Mouse (Mus musculus) midbrain, embryonic 12.5 days (tissue): ENCODE measurements at regions not wholly inside any gene's neighbourhood (a gene's known extent, or its start where the extent isn't known, plus 50 kb on each side); places are given as distances from the start of the nearest gene placed in this dataset.
"Not testable (repeated sequence)": the region's sequence is repeated elsewhere in the genome, so short reads cannot be mapped to it uniquely, and the experiment has no call there.

Experiments
- ATAC-seq: fragments of 200-750 bp; cut with Nextera tagmentation; 2 replicates; pipeline ENCODE4 v1.8.0; 2017; ENCODE audit warnings: low read depth, moderate TSS enrichment, moderate library complexity; ENCODE audit not compliant: low FRiP score
- H3K27ac ChIP-seq: fragments of 300-500 bp; sonication (generic); replicated peaks from 2 replicates; pipeline ENCODE4 v1.5.1; 2016; ENCODE audit warnings: mild to moderate bottlenecking
- H3K27me3 ChIP-seq: fragments of 300-500 bp; sonication (generic); 2 replicates; pipeline ENCODE4 v1.6.1; 2016; ENCODE audit warnings: mild to moderate bottlenecking
- H3K36me3 ChIP-seq: fragments of 300-500 bp; sonication (generic); 2 replicates; pipeline ENCODE4 v1.6.1; 2016
- H3K4me1 ChIP-seq: fragments of 300-500 bp; sonication (generic); 2 replicates; pipeline ENCODE4 v1.6.1; 2016
- H3K4me2 ChIP-seq: fragments of 300-500 bp; sonication (generic); replicated peaks from 2 replicates; pipeline ENCODE4 v1.6.1; 2016; ENCODE audit warnings: mild to moderate bottlenecking, moderate library complexity
- H3K4me3 ChIP-seq: fragments of 300-500 bp; sonication (generic); 2 replicates; pipeline ENCODE4 v1.5.1; 2016; ENCODE audit warnings: mild to moderate bottlenecking
- H3K9ac ChIP-seq: fragments of 300-500 bp; sonication (generic); replicated peaks from 2 replicates; pipeline ENCODE4 v1.6.1; 2016; ENCODE audit warnings: mild to moderate bottlenecking, moderate library complexity
- H3K9me3 ChIP-seq: fragments of 300-500 bp; sonication (generic); 2 replicates; pipeline ENCODE4 v1.6.1; 2016; ENCODE audit warnings: mild to moderate bottlenecking
- WGBS: fragments of 180-500 bp; shearing (Covaris S2); methylation state at CpG from one replicate; pipeline ENCODE4 v1.1.7; 2016; 5-methylcytosine and 5-hydroxymethylcytosine counted together

- Histone ChIP-seq H3K4me2 (no peak overlapping the region), H3K9me3 (peaks cover 4% of the 10 kb centered on the region; the same call in 1 of the 2 replicates), H3K4me1 (no peaks in the 10 kb centered on the region), H3K9ac (no peak overlapping the region), H3K27me3 (no peaks in the 10 kb centered on the region), H3K36me3 (no peaks in the 10 kb centered on the region), H3K4me3 (no peak overlapping the region), H3K27ac (no peak overlapping the region)
- 70% methylated on average over 9 of the region's 9 CpGs for WGBS
- no peak for ATAC-seq
Measured at GRCm38 (mm10) chr5:142281997-142282396, 119.3 kb upstream of the Foxk1 start.

- Histone ChIP-seq H3K36me3 (no peaks in the 10 kb centered on the region), H3K9ac (no peak overlapping the region), H3K27ac (no peak overlapping the region), H3K4me2 (no peak overlapping the region), H3K4me3 (no peak overlapping the region), H3K9me3 (peaks cover 16% of the 10 kb centered on the region; the same call in 1 of the 2 replicates), H3K27me3 (no peaks in the 10 kb centered on the region), H3K4me1 (no peaks in the 10 kb centered on the region)
- WGBS = 88% methylated on average over 2 of the region's 2 CpGs
- no peak for ATAC-seq
Measured at GRCm38 (mm10) chr5:142287981-142288380, 113.3 kb upstream of the Foxk1 start.

- Histone ChIP-seq H3K9me3 (peaks cover 13% of the 10 kb centered on the region; the same call in 1 of the 2 replicates), H3K27ac (no peak overlapping the region), H3K4me1 (no peaks in the 10 kb centered on the region), H3K9ac (no peak overlapping the region), H3K4me3 (no peak overlapping the region), H3K4me2 (no peak overlapping the region), H3K36me3 (no peaks in the 10 kb centered on the region), H3K27me3 (no peaks in the 10 kb centered on the region)
- ATAC-seq = no peak
- WGBS = 90% methylated on average over 10 of the region's 10 CpGs
Measured at GRCm38 (mm10) chr5:142291451-142291850, 109.8 kb upstream of the Foxk1 start.

GRCm38 (mm10) chr5:142296401-142296800 lies 104.9 kb upstream of the Foxk1 start:
- H3K9ac ChIP-seq, H3K27ac ChIP-seq, H3K27me3 ChIP-seq, H3K36me3 ChIP-seq, H3K9me3 ChIP-seq, H3K4me2 ChIP-seq, ATAC-seq, H3K4me1 ChIP-seq, H3K4me3 ChIP-seq: not testable (repeated sequence)
- WGBS = 89% methylated on average over 2 of the region's 2 CpGs

- H3K27ac ChIP-seq = no peak overlapping the region
- H3K9ac ChIP-seq = no peak overlapping the region
- no peaks in the 10 kb centered on the region for H3K4me1 ChIP-seq
- no peaks in the 10 kb centered on the region for H3K36me3 ChIP-seq
- H3K9me3 ChIP-seq = no peaks in the 10 kb centered on the region
- WGBS = 89% methylated on average over 5 of the region's 5 CpGs
- H3K4me3 ChIP-seq = no peak overlapping the region
- H3K4me2 ChIP-seq = no peak overlapping the region
- no peak for ATAC-seq
- no peaks in the 10 kb centered on the region for H3K27me3 ChIP-seq
Measured at GRCm38 (mm10) chr5:142299621-142300020, 101.7 kb upstream of the Foxk1 start.

- 95% methylated on average over 3 of the region's 3 CpGs for WGBS
- no peak overlapping the region for H3K9ac ChIP-seq
- no peak overlapping the region for H3K4me2 ChIP-seq
- no peaks in the 10 kb centered on the region for H3K27me3 ChIP-seq
- H3K4me3 ChIP-seq = no peak overlapping the region
- no peak for ATAC-seq
- H3K36me3 ChIP-seq = no peaks in the 10 kb centered on the region
- no peaks in the 10 kb centered on the region for H3K4me1 ChIP-seq
- no peak overlapping the region for H3K27ac ChIP-seq
- no peaks in the 10 kb centered on the region for H3K9me3 ChIP-seq
Measured at GRCm38 (mm10) chr5:142308511-142308910, 92.8 kb upstream of the Foxk1 start.

GRCm38 (mm10) chr5:142313944-142314343 lies 87.4 kb upstream of the Foxk1 start:
- 82% methylated on average over 8 of the region's 8 CpGs for WGBS
- no peak overlapping the region for H3K27ac ChIP-seq
- no peak overlapping the region for H3K9ac ChIP-seq
- no peaks in the 10 kb centered on the region for H3K4me1 ChIP-seq
- no peak overlapping the region for H3K4me2 ChIP-seq
- no peaks in the 10 kb centered on the region for H3K27me3 ChIP-seq
- H3K9me3 ChIP-seq = no peaks in the 10 kb centered on the region
- H3K4me3 ChIP-seq = no peak overlapping the region
- H3K36me3 ChIP-seq = no peaks in the 10 kb centered on the region
- no peak for ATAC-seq

GRCm38 (mm10) chr5:142314466-142314865 lies 86.8 kb upstream of the Foxk1 start:
- Histone ChIP-seq H3K36me3 (no peaks in the 10 kb centered on the region), H3K4me3 (no peak overlapping the region), H3K27ac (no peak overlapping the region), H3K9ac (no peak overlapping the region), H3K9me3 (no peaks in the 10 kb centered on the region), H3K4me2 (no peak overlapping the region), H3K27me3 (no peaks in the 10 kb centered on the region), H3K4me1 (no peaks in the 10 kb centered on the region)
- ATAC-seq = no peak
- WGBS = 84% methylated on average over 5 of the region's 5 CpGs

GRCm38 (mm10) chr5:142319268-142319667 lies 82.0 kb upstream of the Foxk1 start:
- Histone ChIP-seq H3K4me1 (no peaks in the 10 kb centered on the region), H3K27me3 (no peaks in the 10 kb centered on the region), H3K36me3 (no peaks in the 10 kb centered on the region), H3K27ac (no peak overlapping the region), H3K9ac (no peak overlapping the region), H3K4me3 (no peak overlapping the region), H3K4me2 (no peak overlapping the region), H3K9me3 (no peaks in the 10 kb centered on the region)
- 7% methylated on average over 7 of the region's 7 CpGs for WGBS
- ATAC-seq = peak; percentile 34; the same call in 1 of the 2 replicates

GRCm38 (mm10) chr5:142321316-142321715 lies 80.0 kb upstream of the Foxk1 start:
- no peaks in the 10 kb centered on the region for H3K36me3 ChIP-seq
- peaks cover 4% of the 10 kb centered on the region; the same call in 1 of the 2 replicates for H3K4me1 ChIP-seq
- no peak overlapping the region for H3K27ac ChIP-seq
- no peak overlapping the region for H3K4me3 ChIP-seq
- H3K9me3 ChIP-seq = no peaks in the 10 kb centered on the region
- WGBS = 74% methylated on average over 8 of the region's 8 CpGs
- H3K4me2 ChIP-seq = no peak overlapping the region
- no peaks in the 10 kb centered on the region for H3K27me3 ChIP-seq
- H3K9ac ChIP-seq = no peak overlapping the region
- ATAC-seq = no peak

- no peaks in the 10 kb centered on the region for H3K27me3 ChIP-seq
- 87% methylated on average over 2 of the region's 2 CpGs for WGBS
- no peak overlapping the region for H3K4me2 ChIP-seq
- no peak overlapping the region for H3K4me3 ChIP-seq
- no peak for ATAC-seq
- no peaks in the 10 kb centered on the region for H3K36me3 ChIP-seq
- peaks cover 4% of the 10 kb centered on the region; the same call in 1 of the 2 replicates for H3K4me1 ChIP-seq
- H3K9ac ChIP-seq = no peak overlapping the region
- no peaks in the 10 kb centered on the region for H3K9me3 ChIP-seq
- no peak overlapping the region for H3K27ac ChIP-seq
Measured at GRCm38 (mm10) chr5:142324928-142325327, 76.4 kb upstream of the Foxk1 start.

- ATAC-seq = no peak
- H3K9me3 ChIP-seq = no peaks in the 10 kb centered on the region
- H3K27ac ChIP-seq = no peak overlapping the region
- H3K27me3 ChIP-seq = no peaks in the 10 kb centered on the region
- H3K4me3 ChIP-seq = no peak overlapping the region
- H3K4me2 ChIP-seq = no peak overlapping the region
- peaks cover 4% of the 10 kb centered on the region; the same call in 1 of the 2 replicates for H3K4me1 ChIP-seq
- no peaks in the 10 kb centered on the region for H3K36me3 ChIP-seq
- WGBS = 68% methylated on average over 4 of the region's 4 CpGs
- H3K9ac ChIP-seq = no peak overlapping the region
Measured at GRCm38 (mm10) chr5:142325560-142325959, 75.7 kb upstream of the Foxk1 start.

GRCm38 (mm10) chr5:142327261-142327660 lies 74.0 kb upstream of the Foxk1 start:
- H3K9ac ChIP-seq = no peak overlapping the region
- whole genome bisulfite sequencing = 68% methylated on average over 6 of the region's 6 CpGs
- H3K4me1 ChIP-seq = peaks cover 4% of the 10 kb centered on the region; the same call in 1 of the 2 replicates
- no peak overlapping the region for H3K27ac ChIP-seq
- no peaks in the 10 kb centered on the region for H3K27me3 ChIP-seq
- ATAC-seq = no peak
- no peaks in the 10 kb centered on the region for H3K9me3 ChIP-seq
- no peak overlapping the region for H3K4me3 ChIP-seq
- no peaks in the 10 kb centered on the region for H3K36me3 ChIP-seq
- H3K4me2 ChIP-seq = no peak overlapping the region
